Mouse (Mus musculus) retina, embryonic 14.5 days (tissue): ENCODE measurements around the gene Racgap1.

Experiments
- DNase-seq: peaks from one replicate; pipeline ENCODE4 v3.0.0-alpha.2; 2015; ENCODE audit warnings: low spot score

Racgap1 gene

GRCm38 (mm10) chr15:99618595-99618994, 32.9 kb downstream of the Racgap1 start:
- no peak for DNase-seq

- peak; percentile 42 for DNase-seq
Observed at GRCm38 (mm10) chr15:99615246-99615645, 36.2 kb downstream of the Racgap1 start.

DNA sequence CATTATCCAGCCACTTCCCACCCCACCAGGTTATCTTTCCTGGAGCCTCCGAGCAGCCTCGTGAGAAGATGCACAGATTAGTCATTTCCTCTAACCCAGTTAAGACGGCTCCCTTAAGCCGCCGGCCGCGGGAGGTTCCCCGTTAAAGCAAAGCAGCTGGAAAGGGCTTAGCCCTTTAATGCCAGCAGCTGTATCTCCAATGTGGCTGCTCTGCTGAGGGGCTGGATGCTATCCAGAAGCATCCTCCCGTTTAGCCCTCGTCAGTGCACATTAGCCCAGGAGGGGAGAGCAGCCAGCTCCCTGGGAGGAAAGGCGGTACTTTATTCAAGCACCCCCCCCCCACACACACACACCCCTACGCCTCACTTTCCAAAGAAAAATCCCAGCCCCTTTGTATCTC, 36.7 kb downstream of the Racgap1 start:
- no peak for DNase-seq

DNA sequence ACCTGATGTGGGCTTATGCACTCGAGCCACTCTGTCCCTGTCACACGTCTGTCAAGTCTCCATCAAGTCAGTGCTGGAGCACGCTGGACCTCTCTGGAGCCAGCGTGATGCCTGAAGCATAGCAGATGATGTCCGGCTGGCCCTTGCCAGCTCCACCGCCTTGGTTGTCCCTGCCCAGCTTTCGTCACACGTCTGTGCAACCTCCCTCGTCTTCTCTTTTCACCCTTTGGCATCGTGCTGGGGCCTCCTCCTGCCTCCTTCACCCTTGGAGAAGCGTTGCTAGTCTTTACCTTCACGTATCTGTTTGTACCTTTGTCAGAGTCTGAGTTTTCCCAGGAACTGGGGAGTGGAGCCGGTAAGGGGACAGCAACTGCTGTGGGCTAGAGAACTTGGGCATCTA, 37.2 kb downstream of the Racgap1 start:
- no peak for DNase-seq

GRCm38 (mm10) chr15:99611563-99611962, 39.9 kb downstream of the Racgap1 start:
- DNase-seq = no peak

GRCm38 (mm10) chr15:99608382-99609125, 42.9 kb downstream of the Racgap1 start:
- no peak for DNase-seq

DNA sequence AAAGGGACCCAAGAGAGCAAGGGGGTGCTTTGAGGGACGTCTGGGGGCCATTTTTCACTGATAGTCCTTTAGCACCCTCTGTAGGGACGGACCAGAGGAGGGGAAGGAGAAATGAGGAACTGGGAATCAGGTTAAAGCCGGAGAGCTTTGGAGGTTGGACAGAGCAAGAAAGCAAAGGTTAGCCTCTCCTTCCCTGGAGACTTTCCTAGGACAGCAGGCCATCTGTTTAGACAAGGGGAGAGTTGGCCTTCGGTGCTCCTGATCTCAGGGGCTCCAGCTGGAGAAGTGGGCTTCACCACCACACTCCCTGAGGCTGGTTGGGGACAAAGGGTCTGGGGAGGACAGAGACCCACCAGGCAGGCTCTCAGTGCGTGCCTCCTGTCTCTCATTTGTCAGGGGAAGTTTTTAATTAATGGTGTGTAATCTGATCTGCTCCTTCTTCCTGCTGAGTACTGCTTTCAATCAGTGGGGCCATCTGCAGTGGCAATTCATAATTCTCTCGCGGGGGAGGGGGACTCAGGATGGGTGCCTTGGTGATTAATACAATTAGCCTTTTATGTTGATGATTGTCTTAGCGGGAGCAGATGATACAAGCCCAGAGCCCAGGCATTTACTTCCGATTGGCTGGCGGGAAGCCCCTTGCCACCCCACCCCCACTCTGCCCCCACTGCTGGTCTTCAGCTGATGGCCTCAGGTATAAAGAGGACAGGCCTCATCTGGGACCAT, 43.9 kb downstream of the Racgap1 start:
- peak; percentile 85 for DNase-seq

- no peak for DNase-seq
Observed at GRCm38 (mm10) chr15:99606515-99606914, 44.9 kb downstream of the Racgap1 start.

DNA sequence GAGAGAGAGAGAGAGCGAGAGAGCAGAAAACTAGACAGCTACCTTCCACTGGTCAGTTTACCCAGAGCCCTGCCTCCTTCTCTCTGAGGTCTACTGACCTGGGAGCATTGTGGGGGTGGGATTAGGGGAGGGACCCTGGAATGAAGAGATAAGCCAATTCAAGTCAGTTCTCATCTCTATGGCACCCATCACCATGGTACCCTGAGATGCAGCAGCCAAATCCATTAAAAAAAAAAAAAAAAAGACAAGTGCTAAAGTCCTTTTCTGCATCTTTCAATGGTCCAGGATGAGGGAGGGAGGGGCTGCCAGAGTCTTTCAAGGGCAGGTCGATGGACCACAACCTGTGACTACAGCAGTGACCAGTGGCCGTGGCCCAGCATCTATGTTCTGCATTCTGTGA, 45.9 kb downstream of the Racgap1 start:
- no peak for DNase-seq

GRCm38 (mm10) chr15:99603216-99603615, 48.2 kb downstream of the Racgap1 start:
- no peak for DNase-seq

GRCm38 (mm10) chr15:99602206-99602820, 49.1 kb downstream of the Racgap1 start:
- DNase-seq = no peak

- no peak for DNase-seq
Observed at GRCm38 (mm10) chr15:99601823-99602120, 49.7 kb downstream of the Racgap1 start.

DNA sequence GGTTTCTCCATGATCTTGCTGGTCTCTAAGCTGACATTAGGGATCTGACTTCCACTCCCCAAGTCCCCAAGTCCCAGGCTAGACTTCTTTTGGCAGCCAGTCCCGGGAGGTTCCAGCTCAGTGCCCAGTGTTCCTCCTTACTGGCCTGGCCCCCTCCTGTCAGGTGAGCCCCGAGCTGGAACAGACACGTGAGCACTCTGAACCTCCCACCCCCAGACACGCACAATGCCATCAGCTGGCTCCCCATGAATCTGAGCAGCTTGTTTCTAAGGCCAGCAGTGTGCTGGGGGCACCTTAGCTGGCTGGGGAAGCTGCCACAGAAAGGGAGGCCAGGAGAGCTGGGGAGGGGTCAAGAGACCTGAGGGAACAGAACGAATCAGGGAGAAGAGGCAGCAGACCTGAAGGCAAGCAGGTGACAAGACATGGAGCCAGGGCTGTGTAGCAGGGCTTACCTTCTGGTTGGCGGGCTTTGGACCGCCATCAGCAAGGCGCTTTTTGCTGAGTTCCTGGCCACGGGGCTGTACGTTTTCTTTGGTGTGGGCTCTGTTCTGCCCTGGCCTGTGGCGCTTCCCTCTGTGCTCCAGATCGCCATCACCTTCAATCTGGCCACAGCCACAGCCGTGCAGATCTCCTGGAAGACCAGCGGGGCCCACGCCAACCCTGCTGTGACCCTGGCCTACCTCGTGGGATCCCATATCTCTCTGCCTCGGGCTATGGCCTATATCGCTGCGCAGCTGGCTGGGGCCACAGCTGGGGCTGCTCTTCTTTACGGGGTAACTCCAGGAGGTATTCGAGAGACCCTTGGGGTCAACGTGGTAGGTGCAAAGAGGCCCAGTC, 50.3 kb downstream of the Racgap1 start, which contains the start of gene Aqp6:
Aqp6 (plus strand) TSS at position 415 of the 837 bp plus-strand sequence.
- no peak for DNase-seq

DNA sequence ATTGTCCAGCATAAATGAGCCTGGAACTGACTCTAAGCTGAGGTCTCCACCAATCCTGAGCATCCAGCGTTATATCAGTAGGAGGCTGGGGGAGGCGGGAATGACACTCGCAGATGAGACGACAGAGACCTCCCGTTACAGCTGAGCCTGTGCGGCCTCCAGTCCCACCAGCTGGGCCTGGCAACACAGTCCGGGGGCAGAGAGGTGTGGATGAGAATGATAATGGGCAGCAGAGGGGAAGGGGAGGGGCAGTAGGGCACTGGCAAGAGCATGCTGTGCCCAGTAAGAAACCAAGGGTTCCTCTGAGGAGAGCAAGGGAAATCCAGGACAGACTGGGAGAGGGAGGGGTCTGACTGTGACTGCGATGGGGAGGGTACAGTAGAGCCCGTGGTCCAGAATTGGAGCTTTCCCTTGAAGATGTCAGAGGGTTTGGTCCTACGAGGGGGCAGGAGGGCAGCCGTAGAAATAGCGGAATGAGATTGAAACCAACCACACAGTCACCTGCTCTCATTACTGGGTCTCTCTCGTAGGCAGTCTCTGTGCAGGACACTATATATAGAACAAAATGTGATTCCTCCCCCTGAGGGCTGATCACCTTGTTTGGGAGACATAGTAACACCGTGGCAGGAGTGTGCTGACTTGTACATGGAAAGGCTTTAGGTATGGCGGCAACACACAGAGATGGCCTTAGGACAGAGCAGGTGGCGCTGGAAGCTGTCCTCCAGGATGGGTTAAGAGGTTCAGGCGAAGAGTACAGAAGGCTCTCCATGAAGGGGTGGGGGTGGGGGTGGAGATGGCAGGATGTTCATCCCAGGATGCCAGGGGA, 52.0 kb downstream of the Racgap1 start:
- DNase-seq = no peak

DNA sequence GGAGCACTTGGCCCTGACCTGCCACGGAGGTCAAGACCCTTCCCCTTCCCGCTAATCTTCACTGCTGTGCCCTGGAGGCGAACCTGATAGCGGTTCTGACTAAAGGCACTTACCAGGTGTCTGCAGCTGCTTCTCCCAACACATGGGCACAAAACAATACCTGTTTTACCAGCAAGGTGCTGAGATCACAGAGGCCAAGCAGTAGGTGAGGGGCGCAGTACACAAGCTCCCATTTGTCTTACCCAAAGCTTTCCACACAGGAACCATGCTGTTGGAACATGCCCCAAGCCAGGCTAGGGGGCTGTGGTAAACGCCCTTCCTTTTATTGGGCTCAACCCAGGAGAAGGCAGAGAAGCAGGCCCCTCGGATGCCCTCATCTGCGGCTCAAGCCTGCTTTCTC, 53.9 kb downstream of the Racgap1 start:
- DNase-seq = no peak

- DNase-seq = no peak
Observed at GRCm38 (mm10) chr15:99596841-99597240, 54.6 kb downstream of the Racgap1 start.

DNA sequence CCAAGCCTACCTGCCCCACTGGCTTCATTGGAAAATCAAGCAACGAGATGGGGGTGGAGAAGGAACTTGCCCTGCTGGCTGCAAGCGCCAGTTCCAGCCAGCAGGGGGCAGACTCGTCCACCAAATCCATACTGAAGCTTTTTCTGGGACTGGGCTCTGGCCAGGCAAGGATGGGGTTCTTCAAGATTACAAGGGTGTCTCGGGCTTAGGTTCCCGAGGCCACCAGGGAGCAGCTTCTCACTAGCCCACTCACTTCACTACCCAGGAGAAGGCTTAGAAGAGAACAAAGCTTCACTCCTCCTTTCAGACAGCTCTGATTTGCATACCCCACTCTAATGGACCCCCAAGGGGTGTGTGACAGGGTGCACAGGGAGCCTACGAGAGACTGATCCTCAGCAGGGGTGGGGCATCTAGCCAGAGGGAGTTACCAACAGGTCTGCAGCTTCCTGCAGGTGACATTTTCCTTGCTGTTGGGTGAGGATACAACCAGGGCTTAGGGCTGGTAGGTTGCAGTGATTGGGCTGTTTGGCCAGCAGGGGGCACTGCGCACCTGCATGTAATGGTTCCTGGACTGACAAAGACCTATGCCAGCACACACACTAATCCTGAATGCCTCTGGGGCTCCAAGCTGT, 55.3 kb downstream of the Racgap1 start:
- DNase-seq = peak; percentile 95

GRCm38 (mm10) chr15:99594951-99595350, 56.5 kb downstream of the Racgap1 start:
- no peak for DNase-seq

DNA sequence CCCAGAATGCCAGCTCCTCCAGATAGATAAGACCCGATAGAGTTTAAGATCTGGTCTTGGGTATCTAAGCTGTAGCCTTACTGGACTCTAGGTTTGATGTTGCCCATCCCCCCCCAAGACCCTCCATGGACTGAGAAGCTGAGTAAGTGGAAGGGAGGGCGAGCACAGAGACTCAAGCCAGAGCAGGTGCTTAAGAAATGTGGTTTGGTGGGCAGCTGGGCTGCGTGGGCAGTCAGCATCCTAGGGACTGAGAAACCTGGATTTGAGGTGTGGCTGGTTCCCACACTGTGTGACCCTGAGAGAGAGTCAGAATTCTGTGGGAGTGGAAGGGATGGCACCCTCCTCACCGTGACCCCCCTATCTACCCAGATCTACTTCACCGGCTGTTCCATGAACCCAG, 58.6 kb downstream of the Racgap1 start:
- no peak for DNase-seq

DNA sequence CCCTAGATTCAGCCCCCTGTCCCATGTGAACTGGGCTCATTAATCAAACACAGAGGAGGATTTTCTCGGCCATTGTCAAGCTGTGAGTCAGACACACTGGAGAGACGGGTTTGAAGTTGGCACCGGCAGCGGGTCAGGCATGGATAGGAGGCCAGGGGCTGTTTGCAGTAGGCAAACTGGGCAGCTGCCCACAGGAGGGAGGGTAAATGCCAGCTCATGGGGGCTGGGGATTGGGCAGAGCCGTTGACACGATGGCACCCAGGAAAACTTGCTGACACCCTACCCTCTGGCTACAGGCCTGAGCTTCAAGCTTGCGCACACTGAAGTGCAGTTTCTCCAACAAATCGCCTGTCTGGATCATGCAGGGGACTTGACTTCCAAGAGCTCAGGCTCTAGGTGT, 59.3 kb downstream of the Racgap1 start:
- no peak for DNase-seq
